Mouse (Mus musculus): ENCODE measurements around the gene 1520401A03Rik. TPM values are rescaled to one million over a fixed set of nuclear protein-coding genes. Genes with fewer than 3 reads are reported as not detected.

The 1520401A03Rik gene
- polyA plus RNA-seq, 1 experiment from 2014 or later: 0.30 TPM

GRCm38 (mm10) chr17:23695801-23696200 is 26.8 kb downstream of the 1520401A03Rik start:
- TF ChIP-seq CTCF (IDR thresholded peaks at IDR 0.05; ENCODE audit: low read depth): no peak
- Histone ChIP-seq H3K9me3 (replicated peaks; ENCODE audit: low read length) (no peaks in the 10 kb centered on the region), H3K4me2 (ENCODE audit: low read length) (no peak overlapping the region), H3K27ac (no peak overlapping the region), H3K36me3 (ENCODE audit: insufficient read depth, low read length) (no peaks in the 10 kb centered on the region), H3K9ac (ENCODE audit: low read depth, low read length) (no peak overlapping the region), H3K4me1 (replicated peaks; ENCODE audit: insufficient read depth, low read length) (0 out of 2 replicates have a peak, but pooled peaks cover 8% of the 10 kb centered on the region), H3K27me3 (ENCODE audit: insufficient read depth, low read length) (no peaks in the 10 kb centered on the region), H3K4me3 (replicated peaks; ENCODE audit: low read depth, low read length) (no peak overlapping the region)
- peak; percentile 38; the same call in 1 of the 2 replicates for ATAC-seq (replicated peaks; ENCODE audit: low FRiP score, low read depth)
- WGBS: 13% methylated on average over 3 of the region's 3 CpGs
- no peak for DNase-seq (ENCODE audit: low spot score)

- Histone ChIP-seq H3K4me3 (replicated peaks; ENCODE audit: low read depth, low read length) (no peak overlapping the region), H3K27ac (no peak overlapping the region), H3K27me3 (ENCODE audit: insufficient read depth, low read length) (no peaks in the 10 kb centered on the region), H3K36me3 (ENCODE audit: insufficient read depth, low read length) (no peaks in the 10 kb centered on the region), H3K4me2 (ENCODE audit: low read length) (no peak overlapping the region), H3K4me1 (replicated peaks; ENCODE audit: insufficient read depth, low read length) (0 out of 2 replicates have a peak, but pooled peaks cover 8% of the 10 kb centered on the region), H3K9me3 (replicated peaks; ENCODE audit: low read length) (no peaks in the 10 kb centered on the region), H3K9ac (ENCODE audit: low read depth, low read length) (no peak overlapping the region)
- WGBS: 50% methylated on average over 1 of the region's 1 CpGs
- no peak for TF ChIP-seq CTCF (IDR thresholded peaks at IDR 0.05; ENCODE audit: low read depth)
- DNase-seq (ENCODE audit: low spot score): no peak
- no peak for ATAC-seq (replicated peaks; ENCODE audit: low FRiP score, low read depth)
These were observed 28.1 kb downstream of the 1520401A03Rik start for GRCm38 (mm10) chr17:23694491-23694890.

DNA sequence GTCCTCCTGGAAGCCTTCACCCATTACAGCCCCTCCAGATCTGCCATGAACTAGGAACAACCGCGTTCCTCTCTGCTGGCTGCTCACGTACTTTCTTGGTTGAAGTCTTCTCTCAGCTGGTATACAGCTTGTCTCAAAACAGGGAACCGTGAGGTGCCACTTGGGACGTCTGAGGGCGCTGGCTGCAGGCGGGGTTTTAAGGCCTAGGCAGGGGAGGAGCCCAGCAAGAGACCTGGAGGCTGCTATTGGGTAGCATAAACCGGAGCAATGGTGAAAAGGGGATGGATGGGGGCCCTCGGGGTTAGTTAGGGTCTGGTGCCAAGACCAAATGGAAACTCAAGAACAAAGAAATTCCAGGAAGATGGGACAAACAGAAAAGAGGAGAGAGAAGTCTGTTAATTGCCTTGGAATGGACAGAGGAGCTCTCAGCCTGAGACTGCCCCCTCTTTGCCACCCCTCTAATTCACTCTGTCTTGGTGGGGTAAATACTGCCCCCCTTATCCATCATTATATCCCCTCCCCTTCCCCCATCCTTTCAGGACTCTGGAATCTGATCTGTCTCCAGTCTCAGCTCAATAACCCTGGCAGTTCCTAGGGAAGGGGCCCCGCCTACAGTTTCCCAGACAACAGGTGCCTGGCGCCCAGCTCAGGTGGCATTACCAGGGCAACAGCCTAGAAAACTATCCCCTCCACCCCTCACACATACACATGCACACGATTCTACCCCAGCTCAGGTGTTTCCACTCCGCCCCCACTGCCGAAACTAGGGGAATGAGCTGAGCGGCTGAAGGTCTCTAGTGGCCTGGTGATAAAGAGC is 38.5 kb downstream of the 1520401A03Rik start, which contains the start of gene Cldn9:
Cldn9 (minus strand) TSS at position 171 of the 817 bp plus-strand sequence.
- Histone ChIP-seq H3K4me2 (ENCODE audit: low read length) (peak within 1 kb of the TSS; percentile 54), H3K9me3 (replicated peaks; ENCODE audit: low read length) (no peaks in the 10 kb centered on the region), H3K27me3 (ENCODE audit: insufficient read depth, low read length) (peaks cover 10% of the 10 kb centered on the region; the same call in 1 of the 2 replicates), H3K4me3 (replicated peaks; ENCODE audit: low read depth, low read length) (peak within 1 kb of the TSS; percentile 33), H3K4me1 (replicated peaks; ENCODE audit: insufficient read depth, low read length) (peaks cover 10% of the 10 kb centered on the region; the same call in 1 of the 2 replicates), H3K27ac (peak within 1 kb of the TSS; percentile 84), H3K9ac (ENCODE audit: low read depth, low read length) (peak within 1 kb of the TSS; percentile 35), H3K36me3 (ENCODE audit: insufficient read depth, low read length) (no peaks in the 10 kb centered on the region)
- peak; percentile 85 for ATAC-seq (replicated peaks; ENCODE audit: low FRiP score, low read depth)
- DNase-seq (ENCODE audit: low spot score): peak; percentile 87
- TF ChIP-seq CTCF (IDR thresholded peaks at IDR 0.05; ENCODE audit: low read depth): no peak
- 10% methylated on average over 15 of the region's 15 CpGs for WGBS

GRCm38 (mm10) chr17:23683226-23683625 is 39.4 kb downstream of the 1520401A03Rik start:
- H3K4me1 ChIP-seq (replicated peaks; ENCODE audit: insufficient read depth, low read length): peaks cover 10% of the 10 kb centered on the region; the same call in 1 of the 2 replicates
- H3K9ac ChIP-seq (ENCODE audit: low read depth, low read length): peak overlapping the region; percentile 35
- H3K27ac ChIP-seq: peak overlapping the region; percentile 84
- peak overlapping the region; percentile 33 for H3K4me3 ChIP-seq (replicated peaks; ENCODE audit: low read depth, low read length)
- ATAC-seq (replicated peaks; ENCODE audit: low FRiP score, low read depth): 0 out of 2 replicates have a peak, but pooled peaks have one; percentile 4
- 7% methylated on average over 15 of the region's 15 CpGs for WGBS
- no peak for DNase-seq (ENCODE audit: low spot score)
- H3K27me3 ChIP-seq (ENCODE audit: insufficient read depth, low read length): peaks cover 10% of the 10 kb centered on the region; the same call in 1 of the 2 replicates
- H3K36me3 ChIP-seq (ENCODE audit: insufficient read depth, low read length): no peaks in the 10 kb centered on the region
- TF ChIP-seq CTCF (IDR thresholded peaks at IDR 0.05; ENCODE audit: low read depth): no peak
- H3K9me3 ChIP-seq (replicated peaks; ENCODE audit: low read length): no peaks in the 10 kb centered on the region
- H3K4me2 ChIP-seq (ENCODE audit: low read length): peak overlapping the region; percentile 54

GRCm38 (mm10) chr17:23682530-23682929 is 40.1 kb downstream of the 1520401A03Rik start:
- 39% methylated on average over 3 of the region's 3 CpGs for WGBS
- TF ChIP-seq CTCF (IDR thresholded peaks at IDR 0.05; ENCODE audit: low read depth): no peak
- H3K36me3 ChIP-seq (ENCODE audit: insufficient read depth, low read length): no peaks in the 10 kb centered on the region
- H3K4me1 ChIP-seq (replicated peaks; ENCODE audit: insufficient read depth, low read length): peaks cover 10% of the 10 kb centered on the region; the same call in 1 of the 2 replicates
- peaks cover 10% of the 10 kb centered on the region; the same call in 1 of the 2 replicates for H3K27me3 ChIP-seq (ENCODE audit: insufficient read depth, low read length)
- 0 out of 2 replicates have a peak overlapping the region, but pooled peaks have one; percentile 35 for H3K9ac ChIP-seq (ENCODE audit: low read depth, low read length)
- peak overlapping the region; percentile 54 for H3K4me2 ChIP-seq (ENCODE audit: low read length)
- ATAC-seq (replicated peaks; ENCODE audit: low FRiP score, low read depth) (no peak), DNase-seq (ENCODE audit: low spot score) (no peak)
- no peaks in the 10 kb centered on the region for H3K9me3 ChIP-seq (replicated peaks; ENCODE audit: low read length)
- H3K27ac ChIP-seq: peak overlapping the region; percentile 84
- H3K4me3 ChIP-seq (replicated peaks; ENCODE audit: low read depth, low read length): peak overlapping the region; percentile 33; the same call in 1 of the 2 replicates

- Histone ChIP-seq H3K9me3 (replicated peaks; ENCODE audit: low read length) (no peaks in the 10 kb centered on the region), H3K4me3 (replicated peaks; ENCODE audit: low read depth, low read length) (no peak overlapping the region), H3K4me2 (ENCODE audit: low read length) (peak overlapping the region; percentile 54), H3K9ac (ENCODE audit: low read depth, low read length) (no peak overlapping the region), H3K36me3 (ENCODE audit: insufficient read depth, low read length) (no peaks in the 10 kb centered on the region), H3K4me1 (replicated peaks; ENCODE audit: insufficient read depth, low read length) (peaks cover 10% of the 10 kb centered on the region; the same call in 1 of the 2 replicates), H3K27ac (peak overlapping the region; percentile 84), H3K27me3 (ENCODE audit: insufficient read depth, low read length) (peaks cover 10% of the 10 kb centered on the region; the same call in 1 of the 2 replicates)
- peak; percentile 60 for ATAC-seq (replicated peaks; ENCODE audit: low FRiP score, low read depth)
- 25% methylated on average over 4 of the region's 4 CpGs for WGBS
- DNase-seq (ENCODE audit: low spot score): no peak
- TF ChIP-seq CTCF (IDR thresholded peaks at IDR 0.05; ENCODE audit: low read depth): no peak
These were observed 40.5 kb downstream of the 1520401A03Rik start for GRCm38 (mm10) chr17:23682092-23682491.
